Mouse (Mus musculus): ENCODE measurements around the gene Vps41.
A peak's percentile ranks its signal among the peaks of the same experiment; 100 is the strongest.

Vps41 gene

GRCm38 (mm10) chr13:18717185-18717584, at the start of gene Vps41:
Gene Vps41, plus strand, starts transcription at chr13:18717286.
- DNase-seq (ENCODE audit: low spot score) = peak; percentile 83

GRCm38 (mm10) chr13:18698518-18699065, 18.5 kb upstream of the Vps41 start:
- DNase-seq (ENCODE audit: low spot score) = no peak

GRCm38 (mm10) chr13:18711685-18712084, 5.4 kb upstream of the Vps41 start:
- no peak for DNase-seq (ENCODE audit: low spot score)

- DNase-seq (ENCODE audit: low spot score) = no peak
Measured at GRCm38 (mm10) chr13:18716707-18717106, 379 bp upstream of the Vps41 start.

GRCm38 (mm10) chr13:18718461-18718860, 1.4 kb downstream of the Vps41 start:
- no peak for DNase-seq (ENCODE audit: low spot score)

- no peak for DNase-seq (ENCODE audit: low spot score)
Measured at GRCm38 (mm10) chr13:18730666-18731065, 13.6 kb downstream of the Vps41 start.

GRCm38 (mm10) chr13:18736590-18736989, 19.5 kb downstream of the Vps41 start:
- no peak for DNase-seq (ENCODE audit: low spot score)

- no peak for DNase-seq (ENCODE audit: low spot score)
Measured at GRCm38 (mm10) chr13:18743575-18744265, 26.6 kb downstream of the Vps41 start.

GRCm38 (mm10) chr13:18744266-18744652, 27.2 kb downstream of the Vps41 start:
- no peak for DNase-seq (ENCODE audit: low spot score)

GRCm38 (mm10) chr13:18757958-18758357, 40.9 kb downstream of the Vps41 start:
- DNase-seq (ENCODE audit: low spot score) = no peak

GRCm38 (mm10) chr13:18759361-18760056, 42.4 kb downstream of the Vps41 start:
- DNase-seq (ENCODE audit: low spot score) = no peak

GRCm38 (mm10) chr13:18761452-18761851, 44.4 kb downstream of the Vps41 start:
- DNase-seq (ENCODE audit: low spot score) = no peak

- no peak for DNase-seq (ENCODE audit: low spot score)
Measured at GRCm38 (mm10) chr13:18767893-18768292, 50.8 kb downstream of the Vps41 start.

GRCm38 (mm10) chr13:18768495-18768894, 51.4 kb downstream of the Vps41 start:
- DNase-seq (ENCODE audit: low spot score) = no peak

GRCm38 (mm10) chr13:18773437-18774198, 56.5 kb downstream of the Vps41 start:
- no peak for DNase-seq (ENCODE audit: low spot score)

GRCm38 (mm10) chr13:18781250-18781649, 64.2 kb downstream of the Vps41 start:
- no peak for DNase-seq (ENCODE audit: low spot score)

- no peak for DNase-seq (ENCODE audit: low spot score)
Measured at GRCm38 (mm10) chr13:18785702-18786101, 68.6 kb downstream of the Vps41 start.

- no peak for DNase-seq (ENCODE audit: low spot score)
Measured at GRCm38 (mm10) chr13:18788040-18788439, 71.0 kb downstream of the Vps41 start.

GRCm38 (mm10) chr13:18788689-18789088, 71.6 kb downstream of the Vps41 start:
- no peak for DNase-seq (ENCODE audit: low spot score)

GRCm38 (mm10) chr13:18789662-18790061, 72.6 kb downstream of the Vps41 start:
- DNase-seq (ENCODE audit: low spot score) = no peak

- no peak for DNase-seq (ENCODE audit: low spot score)
Measured at GRCm38 (mm10) chr13:18790086-18790485, 73.0 kb downstream of the Vps41 start.

- no peak for DNase-seq (ENCODE audit: low spot score)
Measured at GRCm38 (mm10) chr13:18791314-18791713, 74.2 kb downstream of the Vps41 start.

GRCm38 (mm10) chr13:18791724-18792123, 74.6 kb downstream of the Vps41 start:
- no peak for DNase-seq (ENCODE audit: low spot score)

All from testis, postnatal 14 days (tissue).